Mouse (Mus musculus): ENCODE results near the gene Dact3. TPM values are rescaled to one million over a fixed set of nuclear protein-coding genes. Genes with fewer than 3 reads are reported as not detected.

Dact3 gene
- 6.6 and 7.8 TPM in 2 replicates for polyA plus RNA-seq (2014; fragmentation: Nextera tagmentation; extraction: Ambion mirVana)

DNA sequence AGATGAGACGGTGACA lies at the start of gene Dact3:
TSS of gene Dact3 (plus strand) at position 8 of the 16 bp plus-strand sequence.
- Histone ChIP-seq H3K9ac (peak within 1 kb of the TSS; percentile 75), H3K4me3 (ENCODE audit: low read depth, low read length) (peak within 1 kb of the TSS; percentile 75), H3K27me3 (ENCODE audit: insufficient read depth, low read length) (no peaks in the 10 kb centered on the region), H3K9me3 (ENCODE audit: low read depth, low read length) (no peaks in the 10 kb centered on the region), H3K4me1 (ENCODE audit: insufficient read depth) (peaks cover 4% of the 10 kb centered on the region; the same call in 1 of the 2 replicates), H3K4me2 (peak within 1 kb of the TSS; percentile 85), H3K27ac (ENCODE audit: low read depth) (peak within 1 kb of the TSS; percentile 84), H3K36me3 (ENCODE audit: insufficient read depth) (peaks cover 18% of the 10 kb centered on the region)
- no peak for ATAC-seq (ENCODE audit: insufficient read depth)
- no peak for TF ChIP-seq CTCF (IDR thresholded peaks at IDR 0.05; ENCODE audit: low read depth)
- no peak for DNase-seq
- WGBS = 0% methylated on average over 1 of the region's 1 CpGs

DNA sequence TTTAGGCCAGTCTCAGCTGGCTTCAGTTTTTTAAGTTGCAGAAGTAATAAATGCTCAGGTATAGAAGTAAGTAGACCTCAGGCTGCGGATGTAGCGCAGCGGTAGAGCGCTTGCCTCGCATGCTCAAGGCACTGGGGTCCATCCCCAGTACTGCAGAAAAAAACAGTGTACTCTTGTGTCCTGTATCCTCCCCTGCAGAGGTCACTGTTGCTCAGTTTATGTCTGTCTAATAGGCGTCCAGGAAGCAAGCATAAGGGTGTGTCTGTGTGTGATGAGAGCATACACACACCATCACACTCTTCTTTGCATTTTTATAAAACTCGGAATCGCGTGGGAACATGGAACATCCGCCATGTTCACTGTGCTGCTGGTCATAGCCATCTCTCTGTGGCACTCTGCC lies 49.3 kb upstream of the Dact3 start:
- Histone ChIP-seq H3K4me3 (ENCODE audit: low read depth, low read length) (no peak overlapping the region), H3K36me3 (ENCODE audit: insufficient read depth) (peaks cover 92% of the 10 kb centered on the region), H3K9me3 (ENCODE audit: low read depth, low read length) (no peaks in the 10 kb centered on the region), H3K27me3 (ENCODE audit: insufficient read depth, low read length) (no peaks in the 10 kb centered on the region), H3K9ac (no peak overlapping the region), H3K27ac (ENCODE audit: low read depth) (no peak overlapping the region), H3K4me1 (ENCODE audit: insufficient read depth) (no peaks in the 10 kb centered on the region; the same call in 1 of the 2 replicates), H3K4me2 (no peak overlapping the region)
- ATAC-seq (ENCODE audit: insufficient read depth) (no peak), DNase-seq (peak; percentile 52)
- 79% methylated on average over 10 of the region's 10 CpGs for WGBS
- peak; percentile 44 for TF ChIP-seq CTCF (IDR thresholded peaks at IDR 0.05; ENCODE audit: low read depth)

DNA sequence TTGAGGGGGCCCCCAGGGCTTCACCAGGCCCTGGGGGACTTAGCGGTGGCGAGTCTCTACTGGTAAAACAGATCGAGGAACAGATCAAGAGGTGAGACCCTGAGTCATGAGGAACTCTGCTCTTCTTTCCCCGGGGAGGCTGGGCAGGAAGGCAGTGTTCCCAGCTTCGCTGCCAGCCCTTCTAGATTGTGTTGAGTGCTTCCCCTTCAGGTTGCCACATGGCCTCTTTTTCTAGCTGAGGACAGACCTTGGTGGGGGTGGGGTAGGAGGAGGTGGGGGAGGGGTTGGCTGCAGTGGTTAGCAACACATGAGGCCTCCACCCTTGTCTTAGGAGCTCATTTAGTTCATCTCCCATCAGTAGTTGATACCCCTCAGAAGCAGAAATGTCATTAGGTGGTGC lies 48.5 kb upstream of the Dact3 start:
- no peak overlapping the region for H3K4me2 ChIP-seq
- H3K4me3 ChIP-seq (ENCODE audit: low read depth, low read length) = no peak overlapping the region
- 80% methylated on average over 5 of the region's 5 CpGs for WGBS
- peaks cover 95% of the 10 kb centered on the region for H3K36me3 ChIP-seq (ENCODE audit: insufficient read depth)
- H3K9me3 ChIP-seq (ENCODE audit: low read depth, low read length) = no peaks in the 10 kb centered on the region
- TF ChIP-seq CTCF (IDR thresholded peaks at IDR 0.05; ENCODE audit: low read depth) = no peak
- ATAC-seq (ENCODE audit: insufficient read depth) (no peak), DNase-seq (no peak)
- H3K27ac ChIP-seq (ENCODE audit: low read depth) = no peak overlapping the region
- no peaks in the 10 kb centered on the region; the same call in 1 of the 2 replicates for H3K4me1 ChIP-seq (ENCODE audit: insufficient read depth)
- H3K9ac ChIP-seq = no peak overlapping the region
- no peaks in the 10 kb centered on the region for H3K27me3 ChIP-seq (ENCODE audit: insufficient read depth, low read length)

DNA sequence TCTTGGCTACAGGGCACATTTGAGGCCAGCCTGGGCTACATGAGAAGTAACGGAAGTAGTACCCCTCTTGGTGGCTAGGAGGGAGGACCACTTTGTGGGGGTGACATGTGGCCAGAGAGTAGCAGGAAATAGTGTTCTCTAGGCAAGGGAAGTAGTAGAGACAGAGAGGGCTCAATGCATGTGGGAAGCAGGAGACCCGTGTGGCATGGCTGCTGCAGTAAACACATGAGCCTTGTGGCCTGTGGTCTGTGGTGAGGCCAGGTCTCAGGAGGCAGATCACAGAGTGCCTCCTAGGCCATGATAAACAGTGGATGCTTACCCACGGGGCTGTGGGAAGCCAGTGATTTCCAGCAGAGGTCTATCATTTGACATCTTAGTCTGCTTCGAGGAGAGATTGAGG lies 47.8 kb upstream of the Dact3 start:
- H3K36me3 ChIP-seq (ENCODE audit: insufficient read depth) = peaks cover 97% of the 10 kb centered on the region
- H3K4me1 ChIP-seq (ENCODE audit: insufficient read depth) = no peaks in the 10 kb centered on the region
- H3K9ac ChIP-seq = no peak overlapping the region
- no peaks in the 10 kb centered on the region for H3K27me3 ChIP-seq (ENCODE audit: insufficient read depth, low read length)
- WGBS = 68% methylated on average over 4 of the region's 4 CpGs
- H3K9me3 ChIP-seq (ENCODE audit: low read depth, low read length) = no peaks in the 10 kb centered on the region
- DNase-seq (no peak), ATAC-seq (ENCODE audit: insufficient read depth) (no peak)
- H3K4me3 ChIP-seq (ENCODE audit: low read depth, low read length) = no peak overlapping the region
- H3K4me2 ChIP-seq = no peak overlapping the region
- H3K27ac ChIP-seq (ENCODE audit: low read depth) = 0 out of 2 replicates have a peak overlapping the region, but pooled peaks have one; percentile 18
- no peak for TF ChIP-seq CTCF (IDR thresholded peaks at IDR 0.05; ENCODE audit: low read depth)

DNA sequence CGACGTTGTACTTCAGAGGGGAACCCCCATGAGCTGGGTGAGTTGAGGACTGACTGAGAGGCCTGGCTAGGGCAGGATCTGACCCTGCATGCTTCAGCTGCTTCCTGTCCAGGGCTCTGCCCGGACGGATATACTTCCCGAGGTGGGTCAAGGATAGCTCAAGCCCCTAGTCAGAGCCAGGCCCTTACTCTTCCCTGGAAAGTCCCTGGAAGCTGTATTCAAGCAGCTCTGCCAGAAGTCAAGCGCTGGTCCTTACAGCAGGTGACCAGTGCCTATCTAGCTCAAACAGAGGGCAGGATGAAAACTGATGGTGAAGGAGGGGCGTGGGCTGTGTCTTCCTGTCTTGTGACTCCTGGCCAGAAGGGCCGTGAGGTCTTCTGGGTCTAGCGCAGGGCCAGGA lies 44.7 kb upstream of the Dact3 start:
- Histone ChIP-seq H3K9me3 (ENCODE audit: low read depth, low read length) (no peaks in the 10 kb centered on the region), H3K27ac (ENCODE audit: low read depth) (peak overlapping the region; percentile 43; the same call in 1 of the 2 replicates), H3K4me3 (ENCODE audit: low read depth, low read length) (no peak overlapping the region), H3K27me3 (ENCODE audit: insufficient read depth, low read length) (no peaks in the 10 kb centered on the region), H3K9ac (no peak overlapping the region), H3K4me1 (ENCODE audit: insufficient read depth) (no peaks in the 10 kb centered on the region), H3K4me2 (no peak overlapping the region), H3K36me3 (ENCODE audit: insufficient read depth) (peaks cover 95% of the 10 kb centered on the region)
- DNase-seq (no peak), ATAC-seq (ENCODE audit: insufficient read depth) (no peak)
- WGBS = 73% methylated on average over 9 of the region's 9 CpGs
- TF ChIP-seq CTCF (IDR thresholded peaks at IDR 0.05; ENCODE audit: low read depth) = no peak

DNA sequence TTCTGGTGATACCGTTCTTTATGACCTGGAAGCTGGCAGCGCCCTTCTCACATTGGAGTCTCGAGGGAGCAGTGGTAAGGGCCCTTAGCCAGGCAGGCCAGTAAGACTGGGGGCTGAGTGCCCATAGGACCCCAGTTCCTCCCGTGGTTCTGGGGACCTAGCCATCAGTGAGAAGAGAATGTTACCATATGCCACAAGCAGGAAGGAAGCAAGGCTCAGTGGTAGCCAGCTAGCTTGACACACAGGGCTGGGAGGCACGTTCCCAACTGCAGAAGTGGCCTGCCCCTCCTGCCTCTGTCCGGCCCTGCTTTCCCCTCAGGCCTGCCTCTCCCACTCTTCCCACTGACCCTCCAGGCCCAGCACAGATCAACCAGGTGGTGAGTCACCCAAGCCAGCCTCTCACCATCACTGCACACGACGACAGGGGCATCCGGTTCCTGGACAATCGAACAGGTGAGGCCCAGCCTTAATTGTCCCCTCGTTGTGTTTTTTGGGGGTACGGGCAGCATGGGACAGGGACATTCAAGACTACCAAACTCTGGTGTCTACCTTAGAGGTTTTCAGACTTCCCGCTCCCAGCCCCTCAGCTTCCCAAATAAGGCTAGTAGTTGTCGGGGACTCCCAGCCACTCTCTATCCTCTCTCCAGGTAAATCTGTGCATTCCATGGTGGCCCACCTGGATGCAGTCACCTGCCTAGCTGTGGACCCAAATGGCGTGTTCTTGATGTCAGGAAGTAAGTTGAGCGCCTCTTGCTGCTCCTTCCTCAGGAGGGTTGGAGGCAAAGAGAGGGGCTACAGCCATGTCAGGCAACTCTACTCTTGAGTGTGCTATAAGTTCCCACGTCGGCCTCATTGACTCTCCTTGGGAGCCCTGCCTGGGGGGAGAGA lies 37.0 kb upstream of the Dact3 start:
- no peaks in the 10 kb centered on the region for H3K27me3 ChIP-seq (ENCODE audit: insufficient read depth, low read length)
- ATAC-seq (ENCODE audit: insufficient read depth) (no peak), DNase-seq (no peak)
- peaks cover 75% of the 10 kb centered on the region for H3K36me3 ChIP-seq (ENCODE audit: insufficient read depth)
- no peak overlapping the region for H3K4me2 ChIP-seq
- no peak overlapping the region for H3K4me3 ChIP-seq (ENCODE audit: low read depth, low read length)
- peaks cover 5% of the 10 kb centered on the region; the same call in 1 of the 2 replicates for H3K4me1 ChIP-seq (ENCODE audit: insufficient read depth)
- no peak overlapping the region for H3K9ac ChIP-seq
- H3K27ac ChIP-seq (ENCODE audit: low read depth) = no peak overlapping the region
- H3K9me3 ChIP-seq (ENCODE audit: low read depth, low read length) = no peaks in the 10 kb centered on the region
- WGBS = 91% methylated on average over 18 of the region's 18 CpGs
- TF ChIP-seq CTCF (IDR thresholded peaks at IDR 0.05; ENCODE audit: low read depth) = no peak

DNA sequence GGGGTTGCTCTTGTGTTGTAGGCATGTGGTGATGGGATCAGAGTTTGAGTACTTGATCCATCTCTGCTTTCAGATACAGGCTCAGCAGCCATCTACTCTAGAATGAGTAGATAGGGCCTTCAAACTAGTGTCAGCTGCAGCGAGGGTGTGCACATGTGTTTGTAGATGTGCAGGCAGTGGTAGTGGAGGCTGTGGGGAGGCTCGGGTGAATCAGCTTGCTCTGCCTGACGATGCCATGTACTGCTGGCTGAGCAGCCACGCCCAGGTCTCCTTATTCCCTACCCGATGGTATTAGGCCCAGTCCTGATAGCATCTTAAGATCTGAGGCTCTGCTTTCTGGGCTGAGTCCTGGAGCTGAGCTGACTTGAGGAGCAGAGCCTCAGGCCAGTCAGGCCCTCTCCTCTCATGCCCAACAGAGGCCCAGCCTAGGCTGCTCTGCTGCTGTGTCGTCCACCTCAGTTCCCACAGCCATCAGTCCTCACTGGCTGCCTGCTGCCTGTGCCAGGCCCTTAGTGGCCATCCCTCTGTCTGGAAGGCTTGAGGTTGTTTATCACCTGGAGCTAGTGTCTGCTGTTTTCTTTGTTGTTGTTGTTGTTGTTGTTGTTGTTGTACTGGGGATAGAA lies 36.2 kb upstream of the Dact3 start:
- H3K4me2 ChIP-seq = no peak overlapping the region
- no peak overlapping the region for H3K27ac ChIP-seq (ENCODE audit: low read depth)
- H3K27me3 ChIP-seq (ENCODE audit: insufficient read depth, low read length) = no peaks in the 10 kb centered on the region
- H3K4me1 ChIP-seq (ENCODE audit: insufficient read depth) = peaks cover 10% of the 10 kb centered on the region; the same call in 1 of the 2 replicates
- peaks cover 68% of the 10 kb centered on the region for H3K36me3 ChIP-seq (ENCODE audit: insufficient read depth)
- H3K9ac ChIP-seq = no peak overlapping the region
- ATAC-seq (ENCODE audit: insufficient read depth) = no peak
- no peak for TF ChIP-seq CTCF (IDR thresholded peaks at IDR 0.05; ENCODE audit: low read depth)
- no peaks in the 10 kb centered on the region for H3K9me3 ChIP-seq (ENCODE audit: low read depth, low read length)
- no peak overlapping the region for H3K4me3 ChIP-seq (ENCODE audit: low read depth, low read length)
- no peak for DNase-seq
- WGBS = 78% methylated on average over 6 of the region's 6 CpGs
